Mouse (Mus musculus) megakaryocyte-erythroid progenitor cell, adult 5-6 weeks (primary cell): ENCODE measurements around the gene Evx2. TPM values are rescaled to one million over a fixed set of nuclear protein-coding genes. Genes with fewer than 3 reads are reported as not detected.

ENCODE experiments used
- ATAC-seq: replicated peaks from 2 replicates; pipeline ENCODE4 v1.8.0; 2016; ENCODE audit warnings: mild to moderate bottlenecking, inconsistent platforms; ENCODE audit not compliant: severe bottlenecking, poor library complexity, low FRiP score, low TSS enrichment
- total RNA-seq, 2 experiments: library from RNA; stranded (forward) in 1 of 2; stranded (reverse) in 1 of 2; fragments of 200-1000, 215-1000 nt in 1 of 2; fragments of >200 nt in 1 of 2; fragmentation: Nextera tagmentation in 1 of 2; gene quantifications; 2 replicates each; pipeline ENCODE4 v1.2.3; 2014 to 2017

Evx2 gene
- not detected in 2 replicates for total RNA-seq (2014; fragmentation: Nextera tagmentation)
- total RNA-seq (2017) = not detected in 2 replicates

- ATAC-seq = no peak
Measured at GRCm38 (mm10) chr2:74659507-74660005, at the start of gene Evx2. Evx2 (minus strand) TSS chr2:74659557.

- ATAC-seq = no peak
Measured at GRCm38 (mm10) chr2:74708676-74709075, 49.3 kb upstream of the Evx2 start.

GRCm38 (mm10) chr2:74707599-74707998, 48.2 kb upstream of the Evx2 start:
- ATAC-seq = no peak

- no peak for ATAC-seq
Measured at GRCm38 (mm10) chr2:74706393-74706960, 47.1 kb upstream of the Evx2 start.

GRCm38 (mm10) chr2:74705467-74706089, 46.2 kb upstream of the Evx2 start:
- no peak for ATAC-seq

GRCm38 (mm10) chr2:74704999-74705466, 45.7 kb upstream of the Evx2 start:
- ATAC-seq = no peak

- ATAC-seq = no peak
Measured at GRCm38 (mm10) chr2:74704393-74704998, 45.1 kb upstream of the Evx2 start, which contains the start of gene Hoxd8. Hoxd8 (plus strand) TSS chr2:74704615.

- no peak for ATAC-seq
Measured at GRCm38 (mm10) chr2:74703720-74704392, 44.5 kb upstream of the Evx2 start.

GRCm38 (mm10) chr2:74703317-74703716, 44.0 kb upstream of the Evx2 start:
- ATAC-seq = no peak

GRCm38 (mm10) chr2:74702820-74703219, 43.5 kb upstream of the Evx2 start:
- no peak for ATAC-seq

- ATAC-seq = no peak
Measured at GRCm38 (mm10) chr2:74701949-74702819, 42.8 kb upstream of the Evx2 start.

GRCm38 (mm10) chr2:74700546-74701112, 41.3 kb upstream of the Evx2 start:
- no peak for ATAC-seq

GRCm38 (mm10) chr2:74699664-74700545, 40.5 kb upstream of the Evx2 start:
- ATAC-seq = no peak

- no peak for ATAC-seq
Measured at GRCm38 (mm10) chr2:74699053-74699430, 39.7 kb upstream of the Evx2 start.

- ATAC-seq = no peak
Measured at GRCm38 (mm10) chr2:74698201-74699052, 39.1 kb upstream of the Evx2 start.

- ATAC-seq = no peak
Measured at GRCm38 (mm10) chr2:74697567-74698121, 38.3 kb upstream of the Evx2 start, which contains the start of gene Hoxd9. Hoxd9 (plus strand) TSS chr2:74697727.
